Mouse (Mus musculus) CH12.LX (cell line): ENCODE results near the gene Rab42. TPM values are rescaled to one million over a fixed set of nuclear protein-coding genes. Genes with fewer than 3 reads are reported as not detected.

Source experiments
- DNase-seq: peaks from one replicate; pipeline ENCODE4 v3.0.0-alpha.2; 2013; ENCODE audit errors: extremely low read depth
- H3K27ac ChIP-seq: 2 replicates; pipeline ENCODE4 v1.5.1; 2012; ENCODE audit warnings: low read depth, mild to moderate bottlenecking, control low read depth, moderate library complexity; ENCODE audit not compliant: insufficient read depth
- H3K27me3 ChIP-seq: replicated peaks from 2 replicates; pipeline ENCODE3; 2012; ENCODE audit warnings: inconsistent platforms
- H3K36me3 ChIP-seq, 2 experiments: replicated peaks in 1 of 2; 2 replicates each; pipeline versions ENCODE3 to v1.6.1; 2012; ENCODE audit warnings: inconsistent platforms in 1 of 2, low read length in 1 of 2, mild to moderate bottlenecking in 1 of 2, mixed read lengths in 1 of 2, moderate library complexity in 1 of 2; ENCODE audit not compliant: control insufficient read depth in 1 of 2, insufficient read depth in 1 of 2
- H3K4me1 ChIP-seq, 2 experiments: 2 replicates each; pipeline ENCODE4 v1.6.1; 2012; ENCODE audit warnings: inconsistent platforms in 1 of 2, moderate library complexity in 1 of 2; ENCODE audit not compliant: insufficient read depth in 2 of 2, control insufficient read depth in 1 of 2
- H3K4me2 ChIP-seq: 2 replicates; pipeline ENCODE4 v1.6.1; 2012; ENCODE audit warnings: low read depth, mild to moderate bottlenecking, control low read depth; ENCODE audit not compliant: poor library complexity, insufficient read depth, severe bottlenecking
- H3K4me3 ChIP-seq, 3 experiments: fragments of 150-350 bp in 1 of 3; sonication (generic) in 1 of 3; replicated peaks in 1 of 3; 2 replicates each; pipeline versions ENCODE3 to v1.5.1; 2011 to 2012; ENCODE audit warnings: low read depth in 2 of 3, low read length in 2 of 3, mild to moderate bottlenecking in 2 of 3, moderate library complexity in 2 of 3, control low read depth in 1 of 3, improper control_type of control experiment in 1 of 3, inconsistent platforms in 1 of 3, mixed read lengths in 1 of 3; ENCODE audit not compliant: poor library complexity in 1 of 3
- H3K79me2 ChIP-seq: replicated peaks from 2 replicates; pipeline ENCODE4 v1.6.1; 2012; ENCODE audit warnings: mild to moderate bottlenecking, moderate library complexity; ENCODE audit not compliant: control insufficient read depth, poor library complexity, insufficient read depth, severe bottlenecking; ENCODE audit errors: extremely low read depth
- H3K9ac ChIP-seq: 2 replicates; pipeline ENCODE4 v1.6.1; 2012; ENCODE audit warnings: low read depth, mild to moderate bottlenecking, control low read depth, moderate library complexity; ENCODE audit not compliant: insufficient read depth
- H3K9me3 ChIP-seq: replicated peaks from 2 replicates; pipeline ENCODE3; 2012; ENCODE audit warnings: low read length, inconsistent platforms, mixed read lengths
- CHD2 ChIP-seq: IDR thresholded peaks from 2 replicates; pipeline ENCODE4 v1.6.1; 2011; ENCODE audit warnings: low read length, improper control_type of control experiment
- CTCF ChIP-seq, 2 experiments: IDR thresholded peaks in 1 of 2; conservative IDR thresholded peaks in 1 of 2; 2 replicates each; pipeline ENCODE4 v1.5.1; 2011 to 2012; ENCODE audit warnings: low read depth in 2 of 2, low read length in 2 of 2, improper control_type of control experiment in 1 of 2, inconsistent platforms in 1 of 2, mild to moderate bottlenecking in 1 of 2, moderate library complexity in 1 of 2
- ETS1 ChIP-seq: conservative IDR thresholded peaks from 2 replicates; pipeline ENCODE4 v1.6.1; 2012; ENCODE audit warnings: low read depth, mild to moderate bottlenecking, inconsistent platforms, low read length, improper control_type of control experiment, moderate library complexity
- GABPA ChIP-seq: IDR thresholded peaks from 2 replicates; pipeline ENCODE4 v1.6.1; 2012; ENCODE audit warnings: low read depth, low read length, improper control_type of control experiment, inconsistent platforms; ENCODE audit not compliant: insufficient replicate concordance
- HCFC1 ChIP-seq: IDR thresholded peaks from 2 replicates; pipeline ENCODE4 v1.6.1; 2012; ENCODE audit warnings: low read depth, mild to moderate bottlenecking, inconsistent platforms, low read length, improper control_type of control experiment
- MAFK ChIP-seq: IDR thresholded peaks from 2 replicates; pipeline ENCODE4 v1.6.1; 2011; ENCODE audit warnings: low read length, improper control_type of control experiment; ENCODE audit not compliant: insufficient replicate concordance
- MXI1 ChIP-seq: IDR thresholded peaks from 2 replicates; pipeline ENCODE4 v1.6.1; 2011; ENCODE audit warnings: mild to moderate bottlenecking, low read depth, low read length, improper control_type of control experiment
- MYC ChIP-seq: IDR thresholded peaks from 2 replicates; pipeline ENCODE4 v1.6.1; 2011; ENCODE audit warnings: low read depth, mild to moderate bottlenecking, improper control_type of control experiment, low read length
- NELFE ChIP-seq: IDR thresholded peaks from 2 replicates; pipeline ENCODE4 v1.6.1; 2011; ENCODE audit warnings: low read depth, low read length, improper control_type of control experiment
- NRF1 ChIP-seq: IDR thresholded peaks from 2 replicates; pipeline ENCODE4 v1.6.1; 2014; ENCODE audit warnings: low read depth, mild to moderate bottlenecking, inconsistent platforms, low read length, improper control_type of control experiment, moderate library complexity
- PAX5 ChIP-seq: IDR thresholded peaks from 2 replicates; pipeline ENCODE4 v1.6.1; 2012; ENCODE audit warnings: low read length, inconsistent platforms, mixed read lengths
- RCOR1 ChIP-seq: conservative IDR thresholded peaks from 2 replicates; pipeline ENCODE4 v1.6.1; 2012; ENCODE audit warnings: low read depth, mild to moderate bottlenecking, inconsistent platforms, low read length, improper control_type of control experiment
- TBP ChIP-seq: conservative IDR thresholded peaks from 2 replicates; pipeline ENCODE4 v1.6.1; 2011; ENCODE audit warnings: low read depth, low read length, improper control_type of control experiment
- USF1 ChIP-seq: IDR thresholded peaks from 2 replicates; pipeline ENCODE4 v1.6.1; 2014; ENCODE audit warnings: low read depth, mild to moderate bottlenecking, inconsistent platforms, low read length, improper control_type of control experiment
- ZKSCAN1 ChIP-seq: IDR thresholded peaks from 2 replicates; pipeline ENCODE4 v1.6.1; 2012; ENCODE audit warnings: low read depth, inconsistent platforms, low read length, improper control_type of control experiment, borderline replicate concordance
- ZNF384 ChIP-seq: IDR thresholded peaks from 2 replicates; pipeline ENCODE4 v1.6.1; 2012; ENCODE audit warnings: low read depth, low read length, improper control_type of control experiment, inconsistent platforms
- dilution Hi-C: fragments of 300-500 bp; cut with MboI; formaldehyde crosslinking; loops from 2 replicates; pipeline ENCODE4 v1.14.3; 2020; ENCODE audit warnings: low sequenced_read_pairs; ENCODE audit not compliant: extremely low pct_unique_long_range_greater_than_20kb, extremely low pct_ligation_motif_present
- in situ Hi-C: fragments of 300-500 bp; cut with MboI; formaldehyde crosslinking; loops from 3 replicates; pipeline ENCODE4 v1.14.3; 2019; ENCODE audit warnings: low sequenced_read_pairs, low pct_ligation_motif_present, low pct_unique_long_range_greater_than_20kb, mixed read lengths
- polyA plus RNA-seq: library from polyadenylated mRNA; unstranded; fragments of >175 nt; gene quantifications from 2 replicates; pipeline ENCODE4 v1.2.1, GENCODE M21; 2012; ENCODE audit warnings: low read depth; ENCODE audit not compliant: insufficient read length
- total RNA-seq, 2 experiments: library from RNA; depleted of rRNA; stranded (reverse); fragments of 300-350 nt in 1 of 2; fragments of >200 nt in 1 of 2; gene quantifications; 2 replicates each; pipeline ENCODE4 v1.2.3; 2012 to 2014

Rab42 gene
- total and polyA plus RNA-seq, 3 experiments = 0.31 to 0.51 TPM; not detected in 1

GRCm38 (mm10) chr4:132338943-132339342, 35.8 kb upstream of the Rab42 start:
- no peak overlapping the region for H3K4me2 ChIP-seq
- no peak overlapping the region for H3K9ac ChIP-seq
- dilution Hi-C loops (no loop called here), in situ Hi-C loops (loop anchor here (5.0 kb wide), 1 partner anchor 37 kb away; the partner anchor contains the start of gene Rab42)
- H3K9me3 ChIP-seq = no peaks in the 10 kb centered on the region
- DNase-seq = no peak
- H3K27ac ChIP-seq = no peak overlapping the region
- no peak overlapping the region for H3K4me3 ChIP-seq
- peaks cover 69% of the 10 kb centered on the region for H3K79me2 ChIP-seq
- peaks cover 14 to 30% of the 10 kb centered on the region in 2 experiments for H3K4me1 ChIP-seq
- TF ChIP-seq GABPA (no peak), CTCF (conservative IDR thresholded peaks at IDR 0.05 in 1 of 2, IDR thresholded peaks at IDR 0.05 in 1 of 2; ENCODE audit: low read depth in 2 of 2, low read length in 2 of 2) (no peak), NELFE (no peak), MAFK (no peak), MXI1 (no peak), CHD2 (no peak), USF1 (no peak), RCOR1 (no peak)
- H3K27me3 ChIP-seq = no peaks in the 10 kb centered on the region
- H3K36me3 ChIP-seq = peaks cover 52 to 87% of the 10 kb centered on the region in 2 experiments

GRCm38 (mm10) chr4:132332880-132333279, 29.7 kb upstream of the Rab42 start:
- Histone ChIP-seq H3K9me3 (no peaks in the 10 kb centered on the region), H3K27ac (no peak overlapping the region), H3K4me2 (no peak overlapping the region), H3K79me2 (peaks cover 16% of the 10 kb centered on the region), H3K4me1 (peaks cover 0 to 7% of the 10 kb centered on the region in 2 experiments; a peak in 2 of 4 replicates), H3K36me3 (peaks cover 54 to 67% of the 10 kb centered on the region in 2 experiments), H3K9ac (no peak overlapping the region), H3K4me3 (no peak overlapping the region), H3K27me3 (no peaks in the 10 kb centered on the region)
- dilution Hi-C loops (no loop called here), in situ Hi-C loops (no loop called here)
- no peak for DNase-seq
- no peak for TF ChIP-seq PAX5
- no peak for TF ChIP-seq ZNF384
- no peak for TF ChIP-seq TBP
- TF ChIP-seq NRF1 = no peak
- TF ChIP-seq ZKSCAN1 = no peak

GRCm38 (mm10) chr4:132331960-132332359, 28.8 kb upstream of the Rab42 start:
- Histone ChIP-seq H3K4me2 (no peak overlapping the region), H3K4me3 (no peak overlapping the region), H3K4me1 (peaks cover 0 to 7% of the 10 kb centered on the region in 2 experiments; a peak in 2 of 4 replicates), H3K9ac (no peak overlapping the region), H3K79me2 (peaks cover 11% of the 10 kb centered on the region)
- dilution Hi-C loops = no loop called here
- in situ Hi-C loops = no loop called here
- DNase-seq = no peak
- TF ChIP-seq MYC = no peak
- TF ChIP-seq HCFC1 = no peak
- TF ChIP-seq CTCF (conservative IDR thresholded peaks at IDR 0.05 in 1 of 2, IDR thresholded peaks at IDR 0.05 in 1 of 2; ENCODE audit: low read depth in 2 of 2, low read length in 2 of 2) = no peak
- TF ChIP-seq ETS1 = no peak
- TF ChIP-seq PAX5 = no peak
- TF ChIP-seq, all 38 proteins: peak for 0
- Histone ChIP-seq H3K9me3 (no peaks in the 10 kb centered on the region), H3K27me3 (no peaks in the 10 kb centered on the region), H3K36me3 (peaks cover 46 to 58% of the 10 kb centered on the region in 2 experiments), H3K27ac (no peak overlapping the region)
